Mouse (Mus musculus) liver, embryonic 11.5 days (tissue): ENCODE measurements around the gene Prmt8. TPM values are rescaled to one million over a fixed set of nuclear protein-coding genes. Genes with fewer than 3 reads are reported as not detected.

Experiments
- ATAC-seq: fragments of 200-750 bp; cut with Nextera tagmentation; replicated peaks from 2 replicates; pipeline ENCODE4 v1.8.0; 2017; ENCODE audit warnings: moderate number of reproducible peaks, mild to moderate bottlenecking, moderate TSS enrichment, moderate library complexity; ENCODE audit not compliant: low FRiP score
- DNase-seq: peaks from one replicate; pipeline ENCODE4 v3.0.0-alpha.2; 2017; ENCODE audit warnings: low spot score
- H3K27ac ChIP-seq: fragments of 300-500 bp; sonication (generic); 2 replicates; pipeline ENCODE4 v1.5.1; 2014; ENCODE audit warnings: mild to moderate bottlenecking, low read depth, low read length, control low read depth
- H3K27me3 ChIP-seq: fragments of 300-500 bp; sonication (generic); replicated peaks from 2 replicates; pipeline ENCODE4 v1.6.1; 2014; ENCODE audit warnings: low read length, mixed read lengths; ENCODE audit not compliant: control insufficient read depth, insufficient read depth
- H3K36me3 ChIP-seq: fragments of 300-500 bp; sonication (generic); 2 replicates; pipeline ENCODE4 v1.6.1; 2014; ENCODE audit warnings: mild to moderate bottlenecking, low read length, moderate library complexity, mixed read lengths; ENCODE audit not compliant: control insufficient read depth, insufficient read depth
- H3K4me1 ChIP-seq: fragments of 300-500 bp; sonication (generic); replicated peaks from 2 replicates; pipeline ENCODE4 v1.6.1; 2014; ENCODE audit warnings: low read length, mixed read lengths; ENCODE audit not compliant: control insufficient read depth, insufficient read depth
- H3K4me2 ChIP-seq: fragments of 300-500 bp; sonication (generic); 2 replicates; pipeline ENCODE4 v1.6.1; 2014; ENCODE audit warnings: mild to moderate bottlenecking, control low read depth, moderate library complexity
- H3K4me3 ChIP-seq: fragments of 300-500 bp; sonication (generic); 2 replicates; pipeline ENCODE4 v1.5.1; 2014; ENCODE audit warnings: low read depth, low read length, control low read depth
- H3K9ac ChIP-seq: fragments of 300-500 bp; sonication (generic); 2 replicates; pipeline ENCODE4 v1.6.1; 2014; ENCODE audit warnings: low read depth, low read length, control low read depth
- H3K9me3 ChIP-seq: fragments of 300-500 bp; sonication (generic); 2 replicates; pipeline ENCODE4 v1.6.1; 2016; ENCODE audit warnings: low read length, inconsistent platforms, mixed read lengths; ENCODE audit not compliant: control insufficient read depth
- WGBS: fragments of 180-500 bp; shearing (Covaris S2); extraction: QIAGEN DNeasy Blood & Tissue Kit; methylation state at CpG from one replicate; pipeline ENCODE4 v1.1.7; 2014; 5-methylcytosine and 5-hydroxymethylcytosine counted together
- polyA plus RNA-seq: library from polyadenylated mRNA; unstranded; fragments of >200 nt; fragmentation: Nextera tagmentation; extraction: Ambion mirVana; gene quantifications from 2 replicates; pipeline ENCODE4 v1.2.1, GENCODE M21; 2014

The Prmt8 gene
- polyA plus RNA-seq = 0.10 and 0.18 TPM in 2 replicates

DNA sequence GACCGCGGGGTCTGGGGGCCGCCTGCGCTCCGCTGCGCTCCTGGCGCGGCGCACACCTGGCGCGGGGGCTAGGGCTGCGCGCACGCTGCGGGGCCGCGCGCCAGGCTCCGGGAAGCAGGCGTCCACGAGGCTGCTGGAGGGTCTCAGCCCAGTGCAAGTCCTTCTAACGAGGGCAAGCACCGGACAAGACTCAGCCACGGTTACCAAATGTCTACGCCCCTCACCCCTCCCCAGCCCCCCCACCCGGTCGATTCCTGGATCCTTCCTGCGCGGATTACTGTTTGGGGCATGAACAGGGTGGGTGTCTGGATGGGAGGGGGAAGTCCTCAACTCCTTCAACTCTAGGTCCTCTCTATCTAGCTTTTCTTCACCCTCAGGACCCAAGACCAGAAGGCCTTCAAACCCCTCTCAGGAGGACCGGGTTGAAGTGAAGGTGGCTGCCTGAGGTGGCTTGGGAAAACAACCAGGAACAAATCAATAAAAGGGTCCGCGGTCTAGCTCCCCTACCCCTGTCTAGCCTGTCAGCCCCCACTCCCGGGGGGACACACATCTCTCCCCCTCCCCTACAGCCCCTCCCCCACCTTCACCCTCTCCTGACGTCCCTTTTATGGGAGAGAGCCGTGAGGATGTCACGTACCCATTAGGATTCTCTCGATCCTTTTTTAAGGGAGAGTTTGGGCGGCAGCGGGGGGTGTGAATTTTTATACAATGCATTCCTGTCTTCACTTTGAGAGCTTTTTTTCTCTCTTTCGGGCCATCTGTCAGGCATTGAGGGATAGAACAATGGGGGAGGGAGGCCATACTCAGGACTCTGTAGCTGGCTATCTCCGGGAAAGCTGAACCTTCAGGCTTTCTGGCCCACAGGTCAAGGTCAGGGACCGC, at the start of gene Prmt8:
TSS of gene Prmt8 (minus strand) at position 198 of the 882 bp plus-strand sequence.
- no peak for ATAC-seq
- no peak within 1 kb of the TSS for H3K9ac ChIP-seq
- no peak within 1 kb of the TSS for H3K27ac ChIP-seq
- H3K27me3 ChIP-seq = peaks cover 81% of the 10 kb centered on the region
- WGBS = 2% methylated on average over 36 of the region's 42 CpGs
- H3K4me3 ChIP-seq = peak within 1 kb of the TSS; percentile 43
- H3K9me3 ChIP-seq = no peaks in the 10 kb centered on the region
- no peak for DNase-seq
- H3K4me1 ChIP-seq = no peaks in the 10 kb centered on the region; the same call in 1 of the 2 replicates
- no peaks in the 10 kb centered on the region for H3K36me3 ChIP-seq
- peak within 1 kb of the TSS; percentile 61 for H3K4me2 ChIP-seq

DNA sequence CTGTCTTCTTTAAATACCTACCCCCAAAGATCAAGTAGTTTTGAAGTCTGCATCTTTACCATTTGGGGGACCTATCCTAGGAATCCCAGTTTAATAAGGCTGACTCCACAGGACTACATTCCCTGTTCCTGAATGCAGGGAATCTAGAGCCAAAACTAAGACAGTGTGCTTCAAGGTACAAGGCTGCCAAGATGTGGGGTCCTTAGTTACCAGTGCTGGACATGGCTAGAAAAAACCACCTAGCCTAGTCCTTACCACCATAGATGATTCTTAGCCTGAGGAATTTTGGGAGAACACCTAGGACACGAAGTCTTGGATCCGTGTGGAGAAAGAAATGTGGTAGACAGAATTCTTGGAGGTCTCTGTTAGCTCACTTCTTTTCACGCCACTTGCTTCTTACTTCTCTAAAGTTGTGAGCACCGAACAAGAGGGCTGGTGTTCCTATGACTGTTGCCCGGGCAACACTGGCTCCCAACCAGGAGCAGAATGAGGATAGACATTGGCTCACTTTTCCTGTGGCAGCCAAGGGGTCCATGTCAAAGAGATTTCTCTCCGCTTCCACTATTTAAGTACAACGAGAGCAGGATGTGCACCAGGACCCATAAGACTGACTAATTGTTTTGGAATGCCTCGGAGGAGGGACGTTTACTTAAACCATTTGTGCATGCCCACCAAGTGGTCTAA, 33.9 kb upstream of the Prmt8 start:
- Histone ChIP-seq H3K9ac (no peak overlapping the region), H3K4me2 (no peak overlapping the region), H3K36me3 (no peaks in the 10 kb centered on the region), H3K27ac (no peak overlapping the region), H3K4me3 (no peak overlapping the region), H3K9me3 (no peaks in the 10 kb centered on the region), H3K4me1 (no peaks in the 10 kb centered on the region), H3K27me3 (no peaks in the 10 kb centered on the region)
- DNase-seq (no peak), ATAC-seq (no peak)
- WGBS = 77% methylated on average over 9 of the region's 9 CpGs

DNA sequence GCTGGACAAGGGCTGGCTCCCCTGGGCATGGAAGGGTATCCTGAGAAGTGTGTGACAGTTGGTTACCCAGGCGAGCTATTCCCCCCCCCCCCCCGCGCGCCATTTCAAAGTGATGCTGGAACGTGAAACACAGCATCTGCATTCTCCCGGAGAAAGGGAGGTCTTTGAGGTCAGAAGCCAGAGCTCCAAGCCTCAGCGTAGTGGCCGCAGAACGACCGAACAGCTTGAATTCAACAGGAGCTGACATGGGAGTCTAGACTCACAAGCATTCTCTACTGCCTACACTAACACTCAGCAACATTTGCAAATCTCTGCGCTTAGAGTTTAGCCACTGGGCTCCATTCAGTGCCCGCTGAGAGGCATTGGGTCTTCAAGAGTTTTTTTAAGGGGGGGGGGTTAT, 32.9 kb upstream of the Prmt8 start:
- Histone ChIP-seq H3K4me2 (no peak overlapping the region), H3K4me3 (no peak overlapping the region), H3K4me1 (no peaks in the 10 kb centered on the region), H3K9me3 (no peaks in the 10 kb centered on the region), H3K36me3 (no peaks in the 10 kb centered on the region), H3K27me3 (no peaks in the 10 kb centered on the region), H3K27ac (no peak overlapping the region), H3K9ac (no peak overlapping the region)
- no peak for ATAC-seq
- WGBS = 80% methylated on average over 12 of the region's 12 CpGs
- no peak for DNase-seq

DNA sequence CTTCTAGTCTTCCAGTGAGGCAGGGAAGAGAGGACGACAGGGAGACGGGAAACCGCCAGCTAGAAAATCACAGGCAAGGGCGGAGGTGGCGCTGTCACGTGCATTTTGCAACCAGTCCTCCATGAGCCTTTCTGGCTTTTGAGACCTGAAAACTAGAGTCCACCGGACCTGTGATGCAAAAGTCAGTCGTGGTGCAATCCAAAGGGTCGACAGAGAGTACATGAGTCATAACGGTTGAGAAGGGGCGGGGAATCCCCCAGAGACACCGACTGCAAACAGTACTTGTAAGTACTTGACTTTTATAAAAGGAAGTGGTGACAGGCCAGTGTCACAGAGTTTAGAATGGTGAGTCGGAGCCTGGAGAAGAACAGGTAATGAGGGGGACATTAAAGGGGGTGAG, 20.8 kb upstream of the Prmt8 start:
- WGBS = 51% methylated on average over 13 of the region's 13 CpGs
- DNase-seq (no peak), ATAC-seq (no peak)
- no peaks in the 10 kb centered on the region for H3K27me3 ChIP-seq
- H3K27ac ChIP-seq = no peak overlapping the region
- H3K4me2 ChIP-seq = no peak overlapping the region
- no peaks in the 10 kb centered on the region for H3K9me3 ChIP-seq
- H3K36me3 ChIP-seq = no peaks in the 10 kb centered on the region
- H3K9ac ChIP-seq = no peak overlapping the region
- H3K4me3 ChIP-seq = no peak overlapping the region
- H3K4me1 ChIP-seq = 0 out of 2 replicates have a peak, but pooled peaks cover 2% of the 10 kb centered on the region

DNA sequence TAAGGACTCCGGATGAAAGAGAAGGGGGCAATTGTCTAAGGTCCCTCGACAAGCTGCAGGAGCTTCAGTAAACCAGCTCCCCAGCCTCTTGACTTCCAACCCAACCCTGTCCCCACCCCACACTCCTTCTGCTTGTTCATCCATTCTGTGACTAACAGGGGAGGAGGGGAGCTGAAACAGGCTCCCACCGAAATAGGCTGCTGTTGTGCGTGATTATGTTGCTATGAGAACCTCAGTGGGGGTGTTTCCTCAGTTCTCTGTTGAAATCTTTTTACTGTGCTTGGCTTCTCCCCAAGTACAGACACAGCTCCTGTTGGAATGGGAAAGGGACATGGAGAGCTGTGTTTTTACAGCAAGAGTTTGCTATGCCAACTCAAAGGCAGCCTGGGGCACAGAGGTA, 1.5 kb upstream of the Prmt8 start:
- Histone ChIP-seq H3K27ac (no peak overlapping the region), H3K4me3 (no peak overlapping the region), H3K9me3 (no peaks in the 10 kb centered on the region), H3K36me3 (no peaks in the 10 kb centered on the region), H3K9ac (no peak overlapping the region), H3K4me2 (no peak overlapping the region), H3K4me1 (no peaks in the 10 kb centered on the region; the same call in 1 of the 2 replicates), H3K27me3 (peaks cover 70% of the 10 kb centered on the region)
- ATAC-seq = no peak
- DNase-seq = no peak
- 40% methylated on average over 4 of the region's 4 CpGs for WGBS

DNA sequence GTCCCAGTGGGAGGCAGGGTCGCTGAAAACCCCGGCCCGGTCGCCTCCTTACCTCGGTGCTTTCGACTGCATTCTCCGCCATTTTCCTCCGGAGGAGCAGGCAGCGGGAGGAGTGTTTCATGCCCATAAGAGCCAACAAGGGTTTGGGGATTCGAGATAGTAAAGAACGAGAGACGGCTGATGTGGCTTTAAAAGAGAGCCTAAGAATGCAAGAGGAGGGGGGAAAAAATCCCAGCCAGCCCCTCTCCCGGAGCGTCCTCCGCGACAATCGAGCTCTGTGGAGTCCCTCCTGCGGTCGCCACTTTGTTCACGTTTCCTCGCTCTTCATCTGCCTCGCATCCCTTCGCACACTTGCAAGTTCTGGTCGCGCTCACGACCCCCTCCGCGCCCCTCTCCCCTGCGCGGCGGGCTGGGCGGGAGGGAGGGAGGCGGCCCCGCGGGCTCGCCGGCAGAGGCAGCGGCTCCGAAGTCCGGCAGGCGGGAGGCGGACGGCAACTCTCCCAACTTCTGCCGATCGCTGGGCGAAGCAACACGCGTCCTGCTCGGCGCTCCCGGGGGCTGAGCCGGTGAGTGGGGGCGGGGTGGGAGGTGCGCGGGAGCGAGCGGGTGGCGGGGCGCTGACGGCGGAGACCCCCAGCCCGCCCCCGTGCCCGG, 524 bp downstream of the Prmt8 start:
- peaks cover 84% of the 10 kb centered on the region for H3K27me3 ChIP-seq
- no peaks in the 10 kb centered on the region for H3K9me3 ChIP-seq
- H3K4me1 ChIP-seq = no peaks in the 10 kb centered on the region; the same call in 1 of the 2 replicates
- DNase-seq (no peak), ATAC-seq (no peak)
- WGBS = 2% methylated on average over 54 of the region's 64 CpGs
- no peak overlapping the region for H3K27ac ChIP-seq
- H3K4me2 ChIP-seq = peak overlapping the region; percentile 61
- H3K36me3 ChIP-seq = no peaks in the 10 kb centered on the region
- peak overlapping the region; percentile 43 for H3K4me3 ChIP-seq
- H3K9ac ChIP-seq = no peak overlapping the region

DNA sequence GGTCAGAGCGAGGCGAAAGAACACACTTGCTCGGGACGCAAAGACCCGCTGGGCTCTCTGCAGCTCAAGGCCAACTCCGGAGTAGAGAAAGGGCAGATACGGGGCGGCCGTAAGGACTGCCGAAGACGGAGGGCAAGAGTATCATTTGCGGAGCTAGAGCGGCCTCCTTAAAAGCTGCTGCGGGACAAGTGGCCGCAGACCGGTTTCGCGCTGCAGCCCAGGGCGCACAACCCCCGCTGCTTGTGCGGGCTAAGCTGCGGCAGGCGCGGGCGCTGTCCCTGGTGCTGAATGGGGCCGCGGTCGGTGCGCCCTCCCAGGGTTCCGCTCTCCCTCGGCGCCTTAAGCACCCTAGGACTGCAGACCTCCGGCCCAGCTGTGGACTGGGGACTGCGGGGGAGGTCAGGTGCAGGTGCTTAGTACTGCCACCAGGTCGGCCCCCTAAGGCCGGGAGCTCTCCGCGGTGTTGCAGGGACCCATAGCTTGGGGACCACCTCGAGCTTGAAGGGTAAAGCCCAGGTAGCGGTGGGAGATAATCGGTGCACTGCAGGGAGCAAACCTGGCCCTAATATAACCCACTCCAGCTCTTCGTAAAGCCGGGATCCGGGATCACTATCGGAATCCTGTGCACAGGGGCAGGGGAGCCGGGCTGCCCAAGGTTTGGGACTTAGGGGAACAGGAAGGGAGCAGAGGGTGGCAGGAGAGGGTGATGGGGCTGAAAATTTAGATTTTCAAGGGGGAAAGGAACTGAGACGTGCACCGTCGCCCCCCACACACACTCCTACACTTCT, 1.4 kb downstream of the Prmt8 start:
- H3K36me3 ChIP-seq = no peaks in the 10 kb centered on the region
- H3K27ac ChIP-seq = no peak overlapping the region
- no peaks in the 10 kb centered on the region for H3K9me3 ChIP-seq
- no peaks in the 10 kb centered on the region; the same call in 1 of the 2 replicates for H3K4me1 ChIP-seq
- ATAC-seq = no peak; the same call in 1 of the 2 replicates
- peak; percentile 80 for DNase-seq
- H3K9ac ChIP-seq = no peak overlapping the region
- peak overlapping the region; percentile 33 for H3K4me2 ChIP-seq
- WGBS = 3% methylated on average over 48 of the region's 49 CpGs
- H3K27me3 ChIP-seq = peaks cover 83% of the 10 kb centered on the region
- no peak overlapping the region for H3K4me3 ChIP-seq

DNA sequence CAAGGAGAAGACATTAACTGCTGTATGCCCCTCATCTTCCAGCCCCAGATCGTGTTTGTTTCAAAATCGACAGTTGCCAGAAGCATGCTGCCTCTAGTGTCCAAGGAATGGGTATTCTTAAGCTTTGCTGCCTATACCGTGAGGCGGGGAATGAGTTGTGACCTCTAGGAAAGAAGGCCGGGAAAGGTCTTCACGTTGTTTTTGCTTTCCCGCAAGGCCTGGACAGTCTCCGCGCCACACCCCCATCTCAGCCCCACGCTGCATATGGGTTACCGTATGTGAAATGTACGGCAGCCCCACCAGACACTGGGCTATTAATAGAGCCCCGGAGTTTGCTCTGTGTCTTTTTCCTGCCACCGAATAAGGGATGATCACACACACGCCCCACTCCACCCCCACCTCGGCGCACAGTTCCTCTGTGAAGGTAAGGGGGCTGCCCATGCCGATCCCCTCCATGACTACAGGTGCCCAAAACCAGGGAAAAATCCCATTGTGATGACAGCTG, 2.0 kb downstream of the Prmt8 start:
- no peak for DNase-seq
- Histone ChIP-seq H3K9ac (no peak overlapping the region), H3K4me3 (no peak overlapping the region), H3K4me2 (peak overlapping the region; percentile 33), H3K9me3 (no peaks in the 10 kb centered on the region), H3K27me3 (peaks cover 79% of the 10 kb centered on the region), H3K27ac (no peak overlapping the region), H3K4me1 (no peaks in the 10 kb centered on the region; the same call in 1 of the 2 replicates), H3K36me3 (no peaks in the 10 kb centered on the region)
- 3% methylated on average over 18 of the region's 18 CpGs for WGBS
- ATAC-seq = no peak
